Mouse (Mus musculus) cerebellum, adult 2 months (tissue): ENCODE results near the gene Tfeb.

Experiments
- CTCF ChIP-seq: fragments of 200-500 bp; IDR thresholded peaks from 2 replicates; pipeline ENCODE4 v1.5.1; 2011; ENCODE audit warnings: low read depth, mild to moderate bottlenecking, control low read depth, low read length, moderate library complexity, borderline replicate concordance; ENCODE audit not compliant: insufficient read depth
- POLR2A ChIP-seq: fragments of 200-500 bp; IDR thresholded peaks from 2 replicates; pipeline ENCODE4 v1.6.1; 2011; ENCODE audit warnings: low read length, control low read depth, borderline replicate concordance; ENCODE audit not compliant: insufficient read depth

DNA sequence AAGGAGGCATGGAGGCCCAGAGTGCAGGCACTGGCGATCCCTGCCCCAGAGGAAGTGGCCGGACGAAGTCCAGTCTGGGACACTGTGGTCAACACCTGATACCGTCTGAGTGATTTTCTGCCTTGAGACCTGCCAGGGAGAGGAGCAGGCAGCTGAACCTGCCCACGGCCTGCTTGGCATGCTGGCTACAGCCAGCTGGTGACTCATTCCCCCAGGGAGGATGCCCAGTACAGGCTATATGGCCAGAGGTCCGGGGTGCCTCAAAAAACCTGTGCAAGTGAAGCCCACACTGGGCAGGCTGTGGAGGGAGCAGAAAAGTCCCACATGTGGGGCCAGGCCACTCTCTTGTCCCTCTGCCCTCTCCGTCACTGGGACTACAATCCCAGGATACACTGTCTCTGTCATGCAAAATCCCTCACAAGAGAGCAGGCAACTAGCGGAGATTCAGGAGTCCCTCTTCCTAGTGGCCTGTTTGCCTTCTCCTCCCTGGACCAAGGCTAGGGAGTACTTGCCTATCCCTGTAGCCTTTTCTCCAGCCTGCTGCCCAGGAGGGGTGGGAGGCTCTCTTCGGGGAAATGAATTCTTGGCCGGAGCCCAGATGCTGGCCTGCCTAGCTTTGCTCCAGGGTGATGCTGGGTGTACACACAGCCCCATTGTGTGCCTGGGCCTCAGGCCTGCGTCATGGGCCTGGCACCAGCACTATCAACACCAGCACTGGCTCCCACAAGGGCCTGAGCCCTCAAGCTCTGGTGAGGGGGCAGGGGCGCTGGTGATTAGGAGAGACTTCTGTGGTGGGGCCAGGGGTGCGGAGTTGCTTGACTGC lies 25.9 kb downstream of the Tfeb start:
- TF ChIP-seq POLR2A (no peak), CTCF (no peak)
